Mouse (Mus musculus): ENCODE results near the gene Acsbg2. TPM values are rescaled to one million over a fixed set of nuclear protein-coding genes. Genes with fewer than 3 reads are reported as not detected.

The Acsbg2 gene
- polyA plus RNA-seq, 1 experiment from 2014 or later = not detected

DNA sequence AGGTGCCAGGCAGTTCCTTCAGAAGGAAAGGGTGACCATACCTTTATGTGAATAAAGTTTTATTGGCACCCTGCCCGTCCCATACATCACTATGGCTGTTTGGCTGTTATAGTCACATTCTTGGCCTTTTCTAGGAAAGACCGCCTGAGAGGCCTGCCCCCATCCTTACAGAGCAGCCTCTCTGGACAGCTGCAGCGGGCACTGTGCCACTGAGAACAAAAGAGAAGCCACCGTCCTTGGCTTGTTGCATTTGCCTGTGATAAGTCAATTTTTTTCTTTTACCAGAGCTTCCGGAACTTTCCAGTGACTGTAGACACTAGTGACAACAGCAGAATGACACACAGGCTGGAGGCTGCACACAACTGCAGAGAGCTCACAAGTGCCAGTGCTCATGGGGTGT lies 69.3 kb downstream of the Acsbg2 start:
- Histone ChIP-seq H3K27ac (ENCODE audit: low read length) (no peak overlapping the region), H3K27me3 (ENCODE audit: control insufficient read depth, insufficient read depth, low read depth, low read length) (no peaks in the 10 kb centered on the region), H3K36me3 (ENCODE audit: control insufficient read depth, insufficient read depth, low read length) (no peaks in the 10 kb centered on the region), H3K4me3 (ENCODE audit: low read depth, low read length) (no peak overlapping the region), H3K4me2 (ENCODE audit: low read length) (no peak overlapping the region), H3K9me3 (replicated peaks; ENCODE audit: control insufficient read depth, low read length, poor library complexity, severe bottlenecking) (no peaks in the 10 kb centered on the region), H3K4me1 (ENCODE audit: control insufficient read depth, insufficient read depth, low read length) (peaks cover 5% of the 10 kb centered on the region; the same call in 1 of the 2 replicates), H3K9ac (ENCODE audit: low read depth, low read length) (no peak overlapping the region)
- ATAC-seq = no peak
- 72% methylated on average over 5 of the region's 5 CpGs for WGBS

DNA sequence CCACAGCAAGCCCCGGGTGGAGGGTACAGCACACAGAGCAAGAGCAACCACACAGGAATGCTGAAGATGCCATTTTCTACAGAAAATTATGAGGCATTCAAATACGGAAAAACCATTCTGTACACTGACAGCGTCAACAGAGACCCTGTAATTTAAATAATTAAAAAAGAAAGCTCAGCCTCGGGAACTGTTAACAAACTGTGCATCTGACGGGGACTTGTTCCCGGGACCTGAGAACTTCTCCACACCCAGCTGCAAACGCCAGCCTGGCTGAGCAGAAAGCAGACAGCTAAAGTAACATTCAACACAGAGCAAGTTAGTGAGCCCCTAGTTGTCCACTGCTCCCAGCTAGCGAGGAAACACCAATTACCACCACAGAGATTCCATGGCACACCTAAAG lies 72.2 kb downstream of the Acsbg2 start:
- Histone ChIP-seq H3K27me3 (ENCODE audit: control insufficient read depth, insufficient read depth, low read depth, low read length) (no peaks in the 10 kb centered on the region), H3K36me3 (ENCODE audit: control insufficient read depth, insufficient read depth, low read length) (no peaks in the 10 kb centered on the region), H3K9me3 (replicated peaks; ENCODE audit: control insufficient read depth, low read length, poor library complexity, severe bottlenecking) (no peaks in the 10 kb centered on the region), H3K27ac (ENCODE audit: low read length) (no peak overlapping the region), H3K4me1 (ENCODE audit: control insufficient read depth, insufficient read depth, low read length) (no peaks in the 10 kb centered on the region), H3K9ac (ENCODE audit: low read depth, low read length) (no peak overlapping the region), H3K4me2 (ENCODE audit: low read length) (no peak overlapping the region), H3K4me3 (ENCODE audit: low read depth, low read length) (no peak overlapping the region)
- no peak for ATAC-seq
- 83% methylated on average over 8 of the region's 8 CpGs for WGBS

DNA sequence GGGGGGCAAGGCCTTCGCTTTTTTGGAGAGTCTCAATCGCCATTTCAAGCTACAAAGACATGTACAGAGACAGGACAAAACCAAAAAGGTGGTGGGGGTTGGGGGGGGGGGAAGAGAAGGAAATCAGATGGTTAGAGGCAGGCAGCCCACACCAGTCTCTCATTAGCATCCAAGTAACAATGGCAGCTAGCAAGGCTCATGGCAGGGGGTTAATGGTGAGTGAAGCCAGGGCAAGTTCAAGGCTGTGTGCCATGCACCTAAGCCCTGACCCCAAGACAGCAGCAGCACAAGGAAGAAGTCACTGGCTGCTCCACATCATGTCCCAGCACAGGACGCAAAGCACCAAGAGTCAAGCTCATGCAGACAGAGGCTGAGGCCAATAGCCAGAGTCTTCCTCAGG lies 75.0 kb downstream of the Acsbg2 start:
- H3K4me2 ChIP-seq (ENCODE audit: low read length) = no peak overlapping the region
- H3K4me1 ChIP-seq (ENCODE audit: control insufficient read depth, insufficient read depth, low read length) = no peaks in the 10 kb centered on the region
- H3K36me3 ChIP-seq (ENCODE audit: control insufficient read depth, insufficient read depth, low read length) = no peaks in the 10 kb centered on the region
- no peaks in the 10 kb centered on the region for H3K9me3 ChIP-seq (replicated peaks; ENCODE audit: control insufficient read depth, low read length, poor library complexity, severe bottlenecking)
- WGBS = 74% methylated on average over 3 of the region's 3 CpGs
- no peak for ATAC-seq
- no peak overlapping the region for H3K27ac ChIP-seq (ENCODE audit: low read length)
- no peak overlapping the region for H3K4me3 ChIP-seq (ENCODE audit: low read depth, low read length)
- no peaks in the 10 kb centered on the region for H3K27me3 ChIP-seq (ENCODE audit: control insufficient read depth, insufficient read depth, low read depth, low read length)
- no peak overlapping the region for H3K9ac ChIP-seq (ENCODE audit: low read depth, low read length)

DNA sequence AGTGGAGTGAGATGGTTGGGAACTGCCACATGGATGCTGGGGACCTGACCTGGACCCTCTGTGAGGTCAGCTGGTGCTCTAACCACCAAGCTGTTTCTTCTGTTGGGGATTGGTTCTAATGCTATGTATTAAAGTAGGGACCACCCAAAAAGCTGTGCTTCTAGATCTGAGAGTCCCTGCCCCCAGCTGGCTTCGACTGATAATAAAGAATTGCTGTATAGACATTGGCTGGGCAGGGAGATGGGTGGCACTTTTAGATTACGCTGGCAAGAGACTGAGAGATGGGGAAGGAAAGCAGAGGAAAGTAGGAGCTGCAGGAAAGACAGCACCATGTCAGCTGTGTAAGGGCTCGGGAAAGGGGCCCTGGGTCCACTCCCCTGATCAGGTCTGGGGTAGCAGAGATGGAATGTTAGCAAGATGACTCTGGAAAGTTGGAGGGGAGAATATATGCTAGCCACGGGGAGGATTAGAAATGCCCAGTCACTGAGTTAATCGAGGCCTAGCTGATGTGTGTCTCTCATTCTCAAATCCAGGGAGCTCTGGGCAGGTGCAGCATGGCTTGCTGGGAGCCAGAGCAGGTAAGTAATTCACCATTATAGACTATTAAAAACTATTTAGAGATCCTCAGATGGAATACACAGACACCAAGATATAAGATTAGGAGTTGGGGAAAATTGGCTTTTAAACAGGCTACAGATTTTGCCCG lies 80.5 kb downstream of the Acsbg2 start:
- Histone ChIP-seq H3K4me3 (ENCODE audit: low read depth, low read length) (no peak overlapping the region), H3K9ac (ENCODE audit: low read depth, low read length) (no peak overlapping the region), H3K36me3 (ENCODE audit: control insufficient read depth, insufficient read depth, low read length) (no peaks in the 10 kb centered on the region), H3K27me3 (ENCODE audit: control insufficient read depth, insufficient read depth, low read depth, low read length) (no peaks in the 10 kb centered on the region), H3K9me3 (replicated peaks; ENCODE audit: control insufficient read depth, low read length, poor library complexity, severe bottlenecking) (no peaks in the 10 kb centered on the region), H3K4me2 (ENCODE audit: low read length) (no peak overlapping the region), H3K4me1 (ENCODE audit: control insufficient read depth, insufficient read depth, low read length) (no peaks in the 10 kb centered on the region), H3K27ac (ENCODE audit: low read length) (no peak overlapping the region)
- ATAC-seq = no peak
- 67% methylated on average over 6 of the region's 6 CpGs for WGBS

Other genes starting within 250 kb of the Acsbg2 start
- 42.8 and 43.0 TPM in 2 replicates for gene Lonp1, start 247.6 kb downstream of the Acsbg2 start, polyA plus RNA-seq (2015; fragmentation: Nextera tagmentation; extraction: Ambion mirVana)
- gene Catsperd, start 246.3 kb downstream of the Acsbg2 start, polyA plus RNA-seq (2015; fragmentation: Nextera tagmentation; extraction: Ambion mirVana) = 1.8 and 2.1 TPM in 2 replicates
- gene Ranbp3, start 201.2 kb downstream of the Acsbg2 start, polyA plus RNA-seq (2015; fragmentation: Nextera tagmentation; extraction: Ambion mirVana) = 107 and 112 TPM in 2 replicates
- gene Ndufa11, start 156.7 kb downstream of the Acsbg2 start, polyA plus RNA-seq (2015; fragmentation: Nextera tagmentation; extraction: Ambion mirVana) = 492 and 497 TPM in 2 replicates
- 15.6 and 16.1 TPM in 2 replicates for gene Vmac, start 156.4 kb downstream of the Acsbg2 start, polyA plus RNA-seq (2015; fragmentation: Nextera tagmentation; extraction: Ambion mirVana)
- 2.5 and 4.0 TPM in 2 replicates for gene Nrtn, start 116.9 kb downstream of the Acsbg2 start, polyA plus RNA-seq (2015; fragmentation: Nextera tagmentation; extraction: Ambion mirVana)
- gene Dus3l, start 109.7 kb downstream of the Acsbg2 start, polyA plus RNA-seq (2015; fragmentation: Nextera tagmentation; extraction: Ambion mirVana) = 96.8 and 106 TPM in 2 replicates
- 0.97 and 1.1 TPM in 2 replicates for gene Prr22, start 104.2 kb downstream of the Acsbg2 start, polyA plus RNA-seq (2015; fragmentation: Nextera tagmentation; extraction: Ambion mirVana)
- gene Rfx2, start 43.4 kb downstream of the Acsbg2 start, polyA plus RNA-seq (2015; fragmentation: Nextera tagmentation; extraction: Ambion mirVana) = 3.9 and 4.8 TPM in 2 replicates
- 0.57 and 0.63 TPM in 2 replicates for gene 1700061G19Rik, start 1.0 kb upstream of the Acsbg2 start, polyA plus RNA-seq (2015; fragmentation: Nextera tagmentation; extraction: Ambion mirVana)
- 91.4 and 95.3 TPM in 2 replicates for gene Mllt1, start 61.0 kb upstream of the Acsbg2 start, polyA plus RNA-seq (2015; fragmentation: Nextera tagmentation; extraction: Ambion mirVana)
- gene Acer1, start 107.7 kb upstream of the Acsbg2 start, polyA plus RNA-seq (2015; fragmentation: Nextera tagmentation; extraction: Ambion mirVana) = not detected in 2 replicates
- gene Clpp, start 115.9 kb upstream of the Acsbg2 start, polyA plus RNA-seq (2015; fragmentation: Nextera tagmentation; extraction: Ambion mirVana) = 164 and 171 TPM in 2 replicates
- gene Alkbh7, start 122.9 kb upstream of the Acsbg2 start, polyA plus RNA-seq (2015; fragmentation: Nextera tagmentation; extraction: Ambion mirVana) = 54.3 and 60.7 TPM in 2 replicates
- 0.74 and 1.0 TPM in 2 replicates for gene Pspn, start 125.6 kb upstream of the Acsbg2 start, polyA plus RNA-seq (2015; fragmentation: Nextera tagmentation; extraction: Ambion mirVana)
- gene Gtf2f1, start 136.8 kb upstream of the Acsbg2 start, polyA plus RNA-seq (2015; fragmentation: Nextera tagmentation; extraction: Ambion mirVana) = 71.7 and 74.6 TPM in 2 replicates
- 0.41 and 0.88 TPM in 2 replicates for gene Gm17949, start 137.0 kb upstream of the Acsbg2 start, polyA plus RNA-seq (2015; fragmentation: Nextera tagmentation; extraction: Ambion mirVana)
- gene Khsrp, start 157.1 kb upstream of the Acsbg2 start, polyA plus RNA-seq (2015; fragmentation: Nextera tagmentation; extraction: Ambion mirVana) = 23.9 and 25.4 TPM in 2 replicates
- gene Slc25a41, start 167.2 kb upstream of the Acsbg2 start, polyA plus RNA-seq (2015; fragmentation: Nextera tagmentation; extraction: Ambion mirVana) = not detected in 2 replicates
- gene Crb3, start 184.7 kb upstream of the Acsbg2 start, polyA plus RNA-seq (2015; fragmentation: Nextera tagmentation; extraction: Ambion mirVana) = 2.1 and 3.3 TPM in 2 replicates
- gene Slc25a23, start 185.4 kb upstream of the Acsbg2 start, polyA plus RNA-seq (2015; fragmentation: Nextera tagmentation; extraction: Ambion mirVana) = 36.0 and 42.8 TPM in 2 replicates
- 4.2 and 5.0 TPM in 2 replicates for gene Dennd1c, start 204.1 kb upstream of the Acsbg2 start, polyA plus RNA-seq (2015; fragmentation: Nextera tagmentation; extraction: Ambion mirVana)
- 383 and 394 TPM in 2 replicates for gene Tubb4a, start 213.3 kb upstream of the Acsbg2 start, polyA plus RNA-seq (2015; fragmentation: Nextera tagmentation; extraction: Ambion mirVana)
- gene Tnfsf9, start 230.9 kb upstream of the Acsbg2 start, polyA plus RNA-seq (2015; fragmentation: Nextera tagmentation; extraction: Ambion mirVana) = 8.8 and 9.7 TPM in 2 replicates

Data from midbrain, embryonic 16.5 days (tissue).